Mouse (Mus musculus): ENCODE measurements at regions not wholly inside any gene's neighbourhood (a gene's known extent, or its start where the extent isn't known, plus 50 kb on each side); places are given as distances from the start of the nearest gene placed in this dataset.

DNA sequence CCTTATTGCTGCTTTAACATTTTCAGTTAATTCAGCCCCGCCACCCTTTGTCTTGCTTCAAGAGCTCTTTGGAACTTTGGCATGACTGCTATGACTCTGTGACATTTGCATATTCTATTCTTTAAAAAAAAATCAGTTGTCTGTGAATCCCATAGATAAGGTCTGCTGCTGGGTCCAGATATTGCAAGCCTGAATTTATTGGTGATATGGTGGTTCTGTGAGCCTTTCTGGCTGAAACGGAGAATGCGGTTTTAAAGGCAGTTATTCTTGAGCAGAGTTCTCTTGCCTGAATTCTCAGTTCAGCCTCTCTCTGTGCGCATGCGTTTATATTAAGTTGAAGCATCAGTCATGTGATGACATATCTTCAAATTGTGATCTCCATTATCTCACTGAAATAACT, 560.7 kb downstream of the Cdh9 start:
- no peak for DNase-seq
